Mouse (Mus musculus) lung, adult 2 months (tissue): ENCODE measurements around the gene Tpbpb.

Source experiments
- CTCF ChIP-seq: fragments of 200-500 bp; IDR thresholded peaks from 2 replicates; pipeline ENCODE4 v1.5.1; 2011; ENCODE audit warnings: mild to moderate bottlenecking, low read length, control low read depth; ENCODE audit not compliant: insufficient read depth
- POLR2A ChIP-seq: fragments of 200-500 bp; IDR thresholded peaks from 2 replicates; pipeline ENCODE4 v1.6.1; 2011; ENCODE audit warnings: low read depth, mild to moderate bottlenecking, control low read depth, low read length, borderline replicate concordance; ENCODE audit errors: extremely low read depth

DNA sequence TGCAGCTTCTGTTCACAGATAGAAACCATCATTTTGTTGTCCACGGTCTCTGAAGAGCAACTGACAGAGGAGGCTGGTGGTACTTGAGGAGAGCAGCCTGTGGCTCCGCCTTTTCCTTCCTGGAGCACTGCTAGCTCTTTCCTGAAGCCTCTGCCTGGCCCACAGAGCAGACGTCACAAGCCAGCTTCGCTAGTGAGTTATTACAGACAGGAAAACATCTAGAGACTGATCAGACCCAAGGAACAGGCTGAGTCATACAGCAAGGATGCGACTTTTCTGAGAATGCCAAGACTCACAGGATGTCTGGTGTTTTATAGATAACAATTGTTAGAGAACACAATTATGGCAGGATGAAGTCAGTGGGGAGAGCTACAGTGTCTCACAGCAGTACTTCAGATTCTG lies 31.8 kb upstream of the Tpbpb start, which contains the start of the genes Gm49391 and Ctla2a:
- no peak for TF ChIP-seq CTCF
- peak; percentile 67; the same call in 1 of the 2 replicates for TF ChIP-seq POLR2A
